Mouse (Mus musculus) right cerebral cortex, adult 2 months (tissue): ENCODE data around the gene Olfr132.
"Not testable (repeated sequence)": the region's sequence is repeated elsewhere in the genome, so short reads cannot be mapped to it uniquely, and the experiment has no call there.

Experiments
- DNase-seq, 2 experiments: peaks; one replicate each; pipeline ENCODE4 v3.0.0; 2021 to 2022; ENCODE audit warnings: low spot score in 2 of 2

Gene Olfr132

DNA sequence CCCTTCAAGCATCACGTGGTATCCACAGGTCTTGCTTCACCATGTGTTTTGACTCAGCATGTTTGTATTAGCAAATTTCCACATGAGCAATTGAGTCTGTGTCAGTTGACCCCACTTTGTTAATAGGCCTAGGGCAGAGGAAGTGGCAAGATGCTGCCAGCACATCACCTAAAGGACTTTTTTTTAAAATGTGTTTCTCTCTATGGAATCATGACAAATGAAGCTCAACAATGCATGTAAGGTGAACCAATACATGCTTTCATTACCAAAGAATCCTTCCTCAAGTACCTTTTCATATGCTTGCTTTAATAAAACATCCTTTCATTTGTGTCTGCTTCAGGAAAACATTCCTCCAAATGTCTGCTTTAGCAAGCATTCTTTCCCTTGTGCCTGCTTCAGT, at the start of gene Olfr132:
Gene Olfr132, minus strand, starts transcription at position 101 of the 400 bp plus-strand sequence.
- no peak for DNase-seq

DNA sequence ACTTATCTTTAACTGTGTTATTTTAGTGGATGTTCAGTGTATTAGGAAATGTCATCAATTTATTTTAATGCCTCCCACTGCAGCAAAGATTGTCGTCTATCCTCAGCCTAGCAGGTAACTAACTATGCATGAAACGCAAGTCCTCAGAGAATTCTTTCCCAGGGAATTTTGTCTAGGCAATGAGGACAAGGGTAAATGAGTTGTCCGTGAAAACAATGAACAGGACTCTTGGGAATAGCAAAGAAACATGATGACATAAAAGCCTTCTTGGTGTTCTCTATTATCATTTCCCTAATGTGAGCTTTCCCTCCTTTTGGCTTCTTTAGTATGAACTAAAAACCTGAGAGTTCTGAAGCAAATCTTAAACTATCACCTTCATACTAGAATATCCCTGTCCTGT, 36.8 kb upstream of the Olfr132 start, which contains the start of gene Olfr134:
Gene Olfr134, plus strand, starts transcription at position 301 of the 400 bp plus-strand sequence.
- no peak for DNase-seq

DNA sequence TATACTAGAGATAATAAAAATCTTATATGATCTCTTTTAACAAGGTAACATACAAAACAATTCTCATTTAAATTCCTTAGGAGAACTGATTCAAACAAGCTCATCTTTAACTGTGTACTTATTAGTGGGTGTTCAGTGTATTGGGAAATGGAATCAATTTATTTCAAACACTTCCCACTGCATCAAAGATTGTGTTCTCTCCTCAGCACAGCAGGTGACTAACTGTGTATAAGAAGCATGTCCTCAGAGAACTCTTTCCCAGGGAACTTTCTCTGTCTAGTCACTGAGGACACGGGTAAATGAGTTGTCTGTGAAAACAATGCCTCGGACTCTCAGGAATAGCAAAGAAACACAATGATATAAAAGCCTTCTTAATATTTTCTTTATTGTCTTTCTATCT, 10.7 kb upstream of the Olfr132 start, which contains the start of gene Olfr133:
Gene Olfr133, plus strand, starts transcription at position 301 of the 400 bp plus-strand sequence.
- no peak for DNase-seq

DNA sequence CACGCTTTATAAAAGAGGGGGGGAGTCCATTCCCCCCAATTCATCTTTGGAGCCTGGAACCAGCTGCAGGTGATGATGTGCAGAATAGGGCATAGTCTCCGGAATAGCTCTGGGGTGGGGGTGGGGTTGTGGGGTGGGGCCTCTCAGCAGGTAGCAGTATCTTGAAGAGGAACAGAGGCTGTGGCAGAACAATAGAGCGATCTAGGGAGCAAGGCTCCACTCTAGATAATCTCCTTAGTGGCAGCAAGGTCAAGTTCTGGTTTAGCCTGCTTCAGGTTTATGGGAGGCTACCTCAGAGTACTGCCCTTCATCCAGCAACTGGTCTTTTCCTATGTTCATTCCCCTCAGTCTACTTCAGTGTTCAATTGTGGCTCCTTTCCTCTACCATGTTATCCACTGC, 9.0 kb downstream of the Olfr132 start:
- DNase-seq, result not testable (repeated sequence)

DNA sequence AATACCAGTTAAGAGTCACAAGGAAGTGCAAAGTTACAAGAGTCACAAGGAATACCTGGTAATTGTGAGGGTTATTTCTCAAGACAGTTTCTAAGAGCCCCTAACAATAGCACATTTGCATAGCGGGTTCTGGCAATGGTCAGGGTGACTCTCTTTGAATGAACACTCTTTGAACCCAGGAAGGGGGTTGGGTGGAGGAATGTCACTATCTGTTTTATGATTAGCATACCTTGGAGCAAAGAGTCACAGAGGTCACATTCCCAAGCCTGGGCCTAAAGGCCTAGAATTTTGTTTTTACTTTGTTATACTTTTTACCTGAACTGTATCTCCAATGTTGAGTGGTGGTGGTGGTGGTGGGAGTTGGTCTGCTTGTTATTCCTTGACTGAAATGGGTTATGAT, 10.1 kb downstream of the Olfr132 start:
- DNase-seq, result not testable (repeated sequence)

DNA sequence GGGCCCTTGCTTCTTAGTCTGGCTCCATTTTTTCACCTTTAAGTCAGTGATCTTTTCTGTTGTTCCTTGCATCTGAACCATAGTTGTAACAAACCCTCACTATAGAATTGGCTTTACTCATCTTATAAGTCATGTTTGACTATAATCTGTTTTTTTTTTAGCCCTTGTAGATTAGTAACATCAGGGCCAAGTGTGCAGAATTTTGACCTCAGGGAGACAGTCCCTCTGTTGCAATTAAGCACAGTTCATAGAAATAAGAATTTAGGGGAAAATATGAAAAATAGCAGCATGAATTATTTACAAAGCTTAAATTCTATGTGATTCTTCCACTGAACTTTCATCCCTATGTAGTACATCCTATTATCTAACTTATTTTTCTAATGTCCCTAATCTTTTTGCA, 45.7 kb downstream of the Olfr132 start, which contains the start of gene Olfr131:
Gene Olfr131, minus strand, starts transcription at position 101 of the 400 bp plus-strand sequence.
- no peak for DNase-seq

DNA sequence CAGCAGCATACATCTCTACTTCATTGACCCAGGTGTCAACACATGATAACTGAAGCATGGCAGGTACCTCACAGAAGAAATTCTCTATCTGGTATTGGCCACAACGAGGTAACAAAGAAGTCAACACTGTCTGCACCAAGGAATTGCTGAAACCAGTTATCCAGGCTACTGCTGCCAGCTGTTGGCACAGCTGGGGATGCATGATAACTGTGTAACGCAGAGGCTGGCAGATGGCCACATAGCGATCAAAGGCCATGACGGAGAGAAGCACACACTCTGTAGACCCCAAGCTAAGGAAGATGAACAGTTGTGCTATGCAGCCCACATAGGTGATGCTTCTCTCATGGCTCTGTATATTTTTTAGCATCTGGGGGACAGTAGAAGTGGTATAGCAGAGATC, 52.0 kb downstream of the Olfr132 start:
- no peak for DNase-seq
